Mouse (Mus musculus) myocyte (in vitro differentiated cells): Measurements from ENCODE around the gene Luc7l. TPM values are rescaled to one million over a fixed set of nuclear protein-coding genes. Genes with fewer than 3 reads are reported as not detected.
A peak's percentile ranks its signal among the peaks of the same experiment; 100 is the strongest.

Source experiments
- H3K27me3 ChIP-seq: one replicate; pipeline ENCODE4 v1.6.1; 2011; ENCODE audit not compliant: control insufficient read depth, insufficient read depth, insufficient read length
- H3K36me3 ChIP-seq: one replicate; pipeline ENCODE4 v1.6.1; 2011; ENCODE audit not compliant: control insufficient read depth, insufficient read depth
- H3K4me2 ChIP-seq: one replicate; pipeline ENCODE4 v1.6.1; 2011; ENCODE audit warnings: low read depth, control low read depth
- H3K4me3 ChIP-seq: one replicate; pipeline ENCODE4 v1.5.1; 2011; ENCODE audit warnings: mild to moderate bottlenecking, control low read depth, moderate library complexity
- H3K79me2 ChIP-seq: one replicate; pipeline ENCODE4 v1.6.1; 2011; ENCODE audit not compliant: control insufficient read depth, insufficient read depth
- H3ac ChIP-seq: one replicate; pipeline ENCODE4 v1.6.1; 2011; ENCODE audit not compliant: control insufficient read depth, insufficient read length
- CEBPB ChIP-seq: IDR thresholded peaks from 2 replicates; pipeline ENCODE4 v1.6.1; 2011; ENCODE audit warnings: mild to moderate bottlenecking, moderate library complexity; ENCODE audit not compliant: poor library complexity, insufficient read depth, severe bottlenecking
- E2F4 ChIP-seq: IDR thresholded peaks from one replicate; pipeline ENCODE4 v1.6.1; 2011; ENCODE audit warnings: mild to moderate bottlenecking, control low read depth, moderate library complexity; ENCODE audit not compliant: insufficient read depth
- MAX ChIP-seq: IDR thresholded peaks from one replicate; pipeline ENCODE4 v1.6.1; 2011; ENCODE audit warnings: low read depth, mild to moderate bottlenecking, control low read depth
- MYOD1 ChIP-seq, 3 experiments: IDR thresholded peaks; one replicate each; pipeline ENCODE4 v1.6.1; 2011; ENCODE audit warnings: control low read depth in 2 of 3, low read depth in 2 of 3, mild to moderate bottlenecking in 2 of 3, moderate library complexity in 1 of 3; ENCODE audit not compliant: insufficient read length in 2 of 3, control insufficient read depth in 1 of 3
- MYOG ChIP-seq, 3 experiments: IDR thresholded peaks; one replicate each; pipeline ENCODE4 v1.6.1; 2011; ENCODE audit warnings: control low read depth in 2 of 3, low read depth in 2 of 3, mild to moderate bottlenecking in 2 of 3; ENCODE audit not compliant: insufficient read length in 2 of 3, control insufficient read depth in 1 of 3, insufficient read depth in 1 of 3
- POLR2A ChIP-seq: IDR thresholded peaks from one replicate; pipeline ENCODE4 v1.6.1; 2011; ENCODE audit warnings: low read depth, mild to moderate bottlenecking, control low read depth, moderate library complexity; ENCODE audit not compliant: insufficient read length
- POLR2AphosphoS2 ChIP-seq: IDR thresholded peaks from one replicate; pipeline ENCODE4 v1.6.1; 2011; ENCODE audit warnings: low read depth, control low read depth; ENCODE audit not compliant: insufficient read length
- REST ChIP-seq: IDR thresholded peaks from one replicate; pipeline ENCODE4 v1.6.1; 2011; ENCODE audit warnings: mild to moderate bottlenecking, control low read depth, moderate library complexity; ENCODE audit not compliant: insufficient read depth, insufficient read length
- SRF ChIP-seq: IDR thresholded peaks from one replicate; pipeline ENCODE4 v1.6.1; 2011; ENCODE audit warnings: low read depth; ENCODE audit not compliant: control insufficient read depth, insufficient read length
- TCF12 ChIP-seq: IDR thresholded peaks from one replicate; pipeline ENCODE4 v1.6.1; 2011; ENCODE audit warnings: mild to moderate bottlenecking, control low read depth; ENCODE audit not compliant: poor library complexity, insufficient read depth, severe bottlenecking
- TCF3 ChIP-seq: IDR thresholded peaks from one replicate; pipeline ENCODE4 v1.6.1; 2011; ENCODE audit warnings: low read depth, control low read depth; ENCODE audit not compliant: insufficient read length
- USF1 ChIP-seq: IDR thresholded peaks from one replicate; pipeline ENCODE4 v1.6.1; 2011; ENCODE audit warnings: low read depth, mild to moderate bottlenecking, control low read depth, moderate library complexity
- polyA plus RNA-seq: library from polyadenylated mRNA; unstranded; fragments of >200 nt; fragmentation: generic; extraction: Trizol; gene quantifications from one replicate; pipeline ENCODE4 v1.2.1, GENCODE M21; 2012; ENCODE audit warnings: missing spikeins

The Luc7l gene
- polyA plus RNA-seq, 1 experiment: 25.1 TPM

DNA sequence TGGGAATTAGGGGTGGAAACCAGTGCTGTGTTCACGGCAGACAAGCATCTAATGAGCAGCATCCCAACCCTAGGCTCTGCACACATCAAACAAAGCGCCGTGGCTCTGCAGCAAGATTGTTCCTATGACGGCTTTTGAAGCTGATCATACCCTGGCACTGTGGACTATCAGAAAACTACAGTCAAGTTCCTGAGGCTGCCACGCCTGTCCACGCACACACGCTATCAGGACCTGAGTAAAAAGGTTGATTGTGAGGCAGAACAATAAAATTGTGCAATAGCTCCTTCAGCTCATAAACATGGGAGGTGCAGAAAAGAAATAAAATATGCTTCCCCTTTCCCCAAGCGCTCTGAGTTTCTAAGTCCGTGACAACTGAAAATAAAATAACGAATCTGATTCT, 15.0 kb upstream of the Luc7l start:
- Histone ChIP-seq H3K79me2 (peaks cover 3% of the 10 kb centered on the region), H3ac (no peak overlapping the region), H3K4me2 (no peak overlapping the region), H3K36me3 (no peaks in the 10 kb centered on the region), H3K4me3 (no peak overlapping the region), H3K27me3 (no peaks in the 10 kb centered on the region)
- TF ChIP-seq POLR2A: no peak
- TF ChIP-seq CEBPB: no peak
- TF ChIP-seq REST: no peak
- TF ChIP-seq MYOG (IDR thresholded peaks at IDR 0.05; ENCODE audit: control insufficient read depth in 1 of 3, insufficient read depth in 1 of 3, insufficient read length in 2 of 3, low read depth in 2 of 3): no peak
- TF ChIP-seq MYOD1 (IDR thresholded peaks at IDR 0.05; ENCODE audit: control insufficient read depth in 1 of 3, insufficient read length in 2 of 3, low read depth in 2 of 3): no peak
- no peak for TF ChIP-seq SRF
- TF ChIP-seq TCF3: no peak
- no peak for TF ChIP-seq MAX
- TF ChIP-seq TCF12: no peak
- TF ChIP-seq USF1: no peak
- TF ChIP-seq POLR2AphosphoS2: no peak
- TF ChIP-seq E2F4: no peak

GRCm38 (mm10) chr17:26239551-26239950, 13.1 kb upstream of the Luc7l start:
- Histone ChIP-seq H3K27me3 (no peaks in the 10 kb centered on the region), H3K79me2 (peaks cover 3% of the 10 kb centered on the region), H3K4me2 (no peak overlapping the region), H3ac (no peak overlapping the region), H3K4me3 (no peak overlapping the region), H3K36me3 (no peaks in the 10 kb centered on the region)
- no peak for TF ChIP-seq MYOG (IDR thresholded peaks at IDR 0.05; ENCODE audit: control insufficient read depth in 1 of 3, insufficient read depth in 1 of 3, insufficient read length in 2 of 3, low read depth in 2 of 3)
- no peak for TF ChIP-seq CEBPB
- no peak for TF ChIP-seq SRF
- TF ChIP-seq POLR2A: no peak
- TF ChIP-seq MYOD1 (IDR thresholded peaks at IDR 0.05; ENCODE audit: control insufficient read depth in 1 of 3, insufficient read length in 2 of 3, low read depth in 2 of 3): no peak

DNA sequence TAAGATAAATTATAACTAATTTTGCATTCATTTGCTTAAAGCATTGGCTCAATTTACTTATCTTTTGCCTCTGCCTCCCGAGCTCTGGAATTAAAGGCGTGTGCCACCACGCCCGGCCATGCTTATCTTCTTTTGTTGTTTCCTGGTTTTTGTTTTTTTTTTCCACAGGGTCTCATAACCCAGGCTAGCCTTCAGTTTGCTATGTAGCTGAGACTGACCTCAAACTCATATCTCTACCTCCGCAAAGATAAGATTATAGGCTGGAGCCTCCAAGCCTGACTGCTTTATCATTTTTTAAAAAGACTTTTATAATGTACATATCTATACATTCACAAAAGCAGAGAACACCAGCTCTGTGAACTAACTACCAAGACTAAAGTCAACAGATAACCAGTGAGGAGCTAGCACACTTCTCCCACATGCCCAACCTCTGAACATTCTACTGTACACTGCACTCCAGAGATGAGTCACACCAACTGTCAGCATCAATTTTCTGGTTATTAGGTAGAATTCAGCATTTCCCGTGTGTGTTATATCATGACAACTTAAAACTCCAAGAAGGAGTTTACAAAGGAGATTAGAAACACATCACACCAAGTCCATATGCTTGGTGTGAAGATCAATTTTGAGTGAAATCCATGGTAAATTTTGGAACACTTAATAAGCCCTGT, 12.4 kb upstream of the Luc7l start:
- Histone ChIP-seq H3K36me3 (no peaks in the 10 kb centered on the region), H3ac (no peak overlapping the region), H3K79me2 (peaks cover 3% of the 10 kb centered on the region), H3K4me2 (peak overlapping the region; percentile 72), H3K27me3 (no peaks in the 10 kb centered on the region), H3K4me3 (no peak overlapping the region)
- TF ChIP-seq SRF: no peak
- TF ChIP-seq MAX: no peak
- TF ChIP-seq REST: no peak
- TF ChIP-seq CEBPB: no peak
- TF ChIP-seq MYOG (IDR thresholded peaks at IDR 0.05; ENCODE audit: control insufficient read depth in 1 of 3, insufficient read depth in 1 of 3, insufficient read length in 2 of 3, low read depth in 2 of 3): no peak
- TF ChIP-seq TCF3: no peak
- no peak for TF ChIP-seq TCF12
- TF ChIP-seq POLR2AphosphoS2: no peak

GRCm38 (mm10) chr17:26240990-26241389, 11.7 kb upstream of the Luc7l start:
- Histone ChIP-seq H3ac (no peak overlapping the region), H3K36me3 (no peaks in the 10 kb centered on the region), H3K4me3 (no peak overlapping the region), H3K79me2 (peaks cover 3% of the 10 kb centered on the region), H3K27me3 (no peaks in the 10 kb centered on the region), H3K4me2 (peak overlapping the region; percentile 72)
- TF ChIP-seq TCF12 (no peak), MYOG (IDR thresholded peaks at IDR 0.05; ENCODE audit: control insufficient read depth in 1 of 3, insufficient read depth in 1 of 3, insufficient read length in 2 of 3, low read depth in 2 of 3) (peak in 1 of 3 experiments; percentile 18), MYOD1 (IDR thresholded peaks at IDR 0.05; ENCODE audit: control insufficient read depth in 1 of 3, insufficient read length in 2 of 3, low read depth in 2 of 3) (peak in 2 of 3 experiments; percentile 9 to 68), TCF3 (no peak)

GRCm38 (mm10) chr17:26243471-26244100, 9.1 kb upstream of the Luc7l start:
- Histone ChIP-seq H3K27me3 (no peaks in the 10 kb centered on the region), H3K4me3 (peak overlapping the region; percentile 77), H3K36me3 (no peaks in the 10 kb centered on the region), H3K4me2 (peak overlapping the region; percentile 77), H3K79me2 (peaks cover 3% of the 10 kb centered on the region), H3ac (peak overlapping the region; percentile 60)
- no peak for TF ChIP-seq REST
- no peak for TF ChIP-seq USF1
- no peak for TF ChIP-seq MAX
- no peak for TF ChIP-seq POLR2AphosphoS2
- TF ChIP-seq E2F4: no peak
- no peak for TF ChIP-seq MYOG (IDR thresholded peaks at IDR 0.05; ENCODE audit: control insufficient read depth in 1 of 3, insufficient read depth in 1 of 3, insufficient read length in 2 of 3, low read depth in 2 of 3)
- TF ChIP-seq MYOD1 (IDR thresholded peaks at IDR 0.05; ENCODE audit: control insufficient read depth in 1 of 3, insufficient read length in 2 of 3, low read depth in 2 of 3): no peak
- no peak for TF ChIP-seq SRF
- no peak for TF ChIP-seq TCF12
- TF ChIP-seq TCF3: no peak
- TF ChIP-seq POLR2A: no peak
- TF ChIP-seq CEBPB: no peak
